Mouse (Mus musculus) limb, embryonic 12.5 days (tissue): ENCODE results near the gene Prmt3. TPM values are rescaled to one million over a fixed set of nuclear protein-coding genes. Genes with fewer than 3 reads are reported as not detected.

Experiments used
- ATAC-seq: fragments of 200-750 bp; cut with Nextera tagmentation; 2 replicates; pipeline ENCODE4 v1.8.0; 2017; ENCODE audit warnings: low read depth, moderate TSS enrichment; ENCODE audit not compliant: insufficient number of reproducible peaks, insufficient read depth, low FRiP score, low TSS enrichment
- H3K27ac ChIP-seq: fragments of 300-500 bp; sonication (generic); 2 replicates; pipeline ENCODE4 v1.5.1; 2016; ENCODE audit warnings: mild to moderate bottlenecking, moderate library complexity
- H3K27me3 ChIP-seq: fragments of 300-500 bp; sonication (generic); 2 replicates; pipeline ENCODE4 v1.6.1; 2016; ENCODE audit warnings: mild to moderate bottlenecking, moderate library complexity
- H3K36me3 ChIP-seq: fragments of 300-500 bp; sonication (generic); 2 replicates; pipeline ENCODE4 v1.6.1; 2016; ENCODE audit warnings: mild to moderate bottlenecking, moderate library complexity
- H3K4me1 ChIP-seq: fragments of 300-500 bp; sonication (generic); replicated peaks from 2 replicates; pipeline ENCODE4 v1.6.1; 2016
- H3K4me2 ChIP-seq: fragments of 300-500 bp; sonication (generic); 2 replicates; pipeline ENCODE4 v1.6.1; 2016; ENCODE audit warnings: mild to moderate bottlenecking, moderate library complexity
- H3K4me3 ChIP-seq: fragments of 300-500 bp; sonication (generic); replicated peaks from 2 replicates; pipeline ENCODE4 v1.5.1; 2016; ENCODE audit warnings: mild to moderate bottlenecking
- H3K9ac ChIP-seq: fragments of 300-500 bp; sonication (generic); replicated peaks from 2 replicates; pipeline ENCODE4 v1.6.1; 2016; ENCODE audit warnings: mild to moderate bottlenecking, moderate library complexity
- H3K9me3 ChIP-seq: fragments of 300-500 bp; sonication (generic); 2 replicates; pipeline ENCODE4 v1.6.1; 2016; ENCODE audit warnings: mild to moderate bottlenecking, moderate library complexity
- WGBS: fragments of 180-500 bp; shearing (Covaris S2); methylation state at CpG from one replicate; pipeline ENCODE4 v1.1.7; 2016; 5-methylcytosine and 5-hydroxymethylcytosine counted together
- polyA plus RNA-seq: library from polyadenylated mRNA; unstranded; fragments of >200 nt; fragmentation: Nextera tagmentation; extraction: Ambion mirVana; gene quantifications from 2 replicates; pipeline ENCODE4 v1.2.1, GENCODE M21; 2016

Prmt3 gene
- polyA plus RNA-seq, 1 experiment from 2014 or later = 55.3 TPM

DNA sequence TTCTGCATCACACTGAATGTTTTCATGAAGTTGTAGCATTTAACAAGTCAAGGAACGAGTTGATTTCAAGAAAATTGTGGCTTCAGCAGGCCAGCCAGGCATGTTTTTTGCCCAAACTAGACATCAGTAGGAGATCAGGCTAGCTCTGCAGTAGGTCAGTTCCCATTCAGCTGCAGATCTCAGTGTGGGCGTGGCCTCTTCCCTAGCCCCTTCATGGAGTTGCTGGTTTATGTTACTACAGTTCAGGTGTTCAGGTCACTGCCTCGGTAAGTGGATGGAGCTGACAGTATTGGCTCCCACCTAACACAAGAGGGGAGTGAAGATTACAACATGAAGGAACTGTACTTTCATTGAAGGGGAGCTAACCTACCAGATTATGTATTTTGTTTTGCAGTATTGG, 80.1 kb downstream of the Prmt3 start:
- no peak for ATAC-seq
- H3K4me3 ChIP-seq = no peak overlapping the region
- no peaks in the 10 kb centered on the region for H3K27me3 ChIP-seq
- H3K4me2 ChIP-seq = no peak overlapping the region
- H3K4me1 ChIP-seq = no peaks in the 10 kb centered on the region
- 84% methylated on average over 3 of the region's 3 CpGs for WGBS
- H3K27ac ChIP-seq = no peak overlapping the region
- no peaks in the 10 kb centered on the region for H3K9me3 ChIP-seq
- H3K9ac ChIP-seq = no peak overlapping the region
- peaks cover 30% of the 10 kb centered on the region for H3K36me3 ChIP-seq

- Histone ChIP-seq H3K9me3 (no peaks in the 10 kb centered on the region), H3K4me3 (no peak overlapping the region), H3K27ac (no peak overlapping the region), H3K4me1 (no peaks in the 10 kb centered on the region), H3K27me3 (no peaks in the 10 kb centered on the region), H3K9ac (no peak overlapping the region), H3K36me3 (peaks cover 30% of the 10 kb centered on the region), H3K4me2 (no peak overlapping the region)
- ATAC-seq = no peak
- 92% methylated on average over 3 of the region's 3 CpGs for WGBS
Measured at GRCm38 (mm10) chr7:49859820-49860219, 81.7 kb downstream of the Prmt3 start.

DNA sequence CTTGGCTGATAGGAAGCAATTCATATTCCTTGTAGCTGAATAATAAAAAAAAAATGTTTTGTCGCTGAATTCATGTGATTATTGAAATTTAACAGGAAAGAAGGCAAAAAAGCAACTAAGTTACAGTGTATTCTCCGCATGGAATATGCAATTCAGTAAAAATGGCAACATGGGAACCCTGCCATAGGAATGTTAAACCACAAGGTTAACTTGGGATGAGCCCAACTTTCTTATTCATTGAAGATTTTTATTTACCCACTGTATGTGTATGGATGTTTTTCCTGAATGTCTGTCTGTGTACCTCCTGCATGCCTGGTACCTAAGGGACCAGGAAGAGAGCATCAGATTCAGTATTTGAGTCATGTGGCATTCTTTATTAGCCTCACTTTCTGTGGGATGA, 83.0 kb downstream of the Prmt3 start:
- no peak overlapping the region for H3K27ac ChIP-seq
- ATAC-seq = no peak
- no peak overlapping the region for H3K4me3 ChIP-seq
- 91% methylated on average over 2 of the region's 2 CpGs for WGBS
- no peak overlapping the region for H3K4me2 ChIP-seq
- peaks cover 27% of the 10 kb centered on the region for H3K36me3 ChIP-seq
- no peaks in the 10 kb centered on the region for H3K9me3 ChIP-seq
- no peaks in the 10 kb centered on the region for H3K4me1 ChIP-seq
- no peaks in the 10 kb centered on the region for H3K27me3 ChIP-seq
- H3K9ac ChIP-seq = no peak overlapping the region

DNA sequence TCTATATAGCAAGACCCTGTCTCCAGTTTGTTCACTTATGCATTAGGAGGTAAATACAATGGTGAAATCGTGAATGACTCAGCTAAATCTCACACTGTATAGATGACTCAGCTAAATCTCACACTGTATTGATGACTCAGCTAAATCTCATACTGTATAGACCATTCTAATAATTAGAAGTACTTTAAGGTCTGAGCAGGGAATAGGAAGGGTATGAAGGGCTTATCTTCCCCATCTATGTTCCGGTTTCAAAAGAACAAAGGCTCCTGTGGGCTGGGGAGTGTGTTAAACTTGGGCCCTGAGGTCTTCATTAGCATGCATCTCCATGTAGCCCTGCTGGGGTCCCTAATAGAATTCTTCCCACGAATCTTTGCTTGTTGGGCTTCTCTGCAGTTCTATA, 85.6 kb downstream of the Prmt3 start:
- Histone ChIP-seq H3K9me3 (no peaks in the 10 kb centered on the region), H3K4me2 (no peak overlapping the region), H3K27ac (no peak overlapping the region), H3K9ac (no peak overlapping the region), H3K36me3 (peaks cover 9% of the 10 kb centered on the region; the same call in 1 of the 2 replicates), H3K27me3 (no peaks in the 10 kb centered on the region), H3K4me1 (no peaks in the 10 kb centered on the region), H3K4me3 (no peak overlapping the region)
- WGBS = 68% methylated on average over 3 of the region's 3 CpGs
- no peak for ATAC-seq

- no peak overlapping the region for H3K27ac ChIP-seq
- H3K4me2 ChIP-seq = no peak overlapping the region
- H3K9ac ChIP-seq = no peak overlapping the region
- H3K4me3 ChIP-seq = no peak overlapping the region
- 79% methylated on average over 5 of the region's 5 CpGs for WGBS
- no peak for ATAC-seq
- no peaks in the 10 kb centered on the region; the same call in 1 of the 2 replicates for H3K27me3 ChIP-seq
- no peaks in the 10 kb centered on the region for H3K36me3 ChIP-seq
- no peaks in the 10 kb centered on the region for H3K9me3 ChIP-seq
- no peaks in the 10 kb centered on the region for H3K4me1 ChIP-seq
Measured at GRCm38 (mm10) chr7:49869656-49870055, 91.5 kb downstream of the Prmt3 start.

- Histone ChIP-seq H3K27me3 (no peaks in the 10 kb centered on the region; the same call in 1 of the 2 replicates), H3K4me3 (no peak overlapping the region), H3K4me2 (no peak overlapping the region), H3K36me3 (no peaks in the 10 kb centered on the region), H3K9me3 (no peaks in the 10 kb centered on the region), H3K27ac (no peak overlapping the region), H3K9ac (no peak overlapping the region), H3K4me1 (no peaks in the 10 kb centered on the region)
- WGBS = 73% methylated on average over 3 of the region's 3 CpGs
- ATAC-seq = no peak
Measured at GRCm38 (mm10) chr7:49870276-49870675, 92.1 kb downstream of the Prmt3 start.

DNA sequence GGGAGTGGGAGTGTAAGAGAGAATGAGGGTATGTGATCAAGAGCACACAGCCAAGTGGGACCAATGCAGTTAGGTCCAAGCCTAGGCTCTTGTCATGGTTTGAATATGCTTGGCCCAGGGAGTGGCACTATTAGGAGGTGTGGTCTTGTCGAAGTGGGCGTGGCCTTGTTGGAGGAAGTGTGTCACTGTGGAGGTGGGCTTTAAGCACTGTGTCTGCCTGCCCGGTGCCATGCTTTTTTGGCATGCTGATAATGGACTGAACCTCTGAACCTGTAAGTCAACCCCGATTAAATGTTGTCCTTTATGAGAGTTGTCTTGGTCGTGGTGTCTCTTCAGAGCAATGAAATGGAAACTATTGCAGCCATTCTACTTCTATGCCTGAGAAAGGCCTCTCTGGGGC, 99.2 kb downstream of the Prmt3 start:
- no peaks in the 10 kb centered on the region for H3K9me3 ChIP-seq
- 83% methylated on average over 5 of the region's 5 CpGs for WGBS
- no peak for ATAC-seq
- no peak overlapping the region for H3K4me3 ChIP-seq
- no peaks in the 10 kb centered on the region; the same call in none of the 2 replicates for H3K27me3 ChIP-seq
- H3K36me3 ChIP-seq = no peaks in the 10 kb centered on the region
- no peak overlapping the region for H3K9ac ChIP-seq
- H3K4me1 ChIP-seq = peaks cover 3% of the 10 kb centered on the region
- no peak overlapping the region for H3K27ac ChIP-seq
- no peak overlapping the region for H3K4me2 ChIP-seq

DNA sequence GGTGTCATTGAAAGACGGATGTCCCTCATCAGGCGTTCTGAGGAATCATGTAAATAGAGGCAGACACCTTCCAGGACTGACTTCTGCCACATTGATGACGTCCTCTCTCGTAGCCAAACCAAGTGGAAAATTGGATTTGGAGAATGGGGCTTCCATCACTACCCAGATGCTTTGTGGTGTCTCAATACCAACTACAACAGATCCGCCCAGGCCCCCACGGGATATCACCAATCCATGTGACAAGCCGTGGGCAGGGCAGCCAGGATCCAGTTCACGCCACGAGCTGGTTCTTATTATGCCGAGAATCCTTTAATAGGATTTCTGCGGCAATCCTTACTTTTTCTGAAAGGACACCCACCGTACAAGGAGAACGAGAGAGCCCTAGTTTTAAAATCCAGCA, 100.9 kb downstream of the Prmt3 start:
- ATAC-seq = no peak

DNA sequence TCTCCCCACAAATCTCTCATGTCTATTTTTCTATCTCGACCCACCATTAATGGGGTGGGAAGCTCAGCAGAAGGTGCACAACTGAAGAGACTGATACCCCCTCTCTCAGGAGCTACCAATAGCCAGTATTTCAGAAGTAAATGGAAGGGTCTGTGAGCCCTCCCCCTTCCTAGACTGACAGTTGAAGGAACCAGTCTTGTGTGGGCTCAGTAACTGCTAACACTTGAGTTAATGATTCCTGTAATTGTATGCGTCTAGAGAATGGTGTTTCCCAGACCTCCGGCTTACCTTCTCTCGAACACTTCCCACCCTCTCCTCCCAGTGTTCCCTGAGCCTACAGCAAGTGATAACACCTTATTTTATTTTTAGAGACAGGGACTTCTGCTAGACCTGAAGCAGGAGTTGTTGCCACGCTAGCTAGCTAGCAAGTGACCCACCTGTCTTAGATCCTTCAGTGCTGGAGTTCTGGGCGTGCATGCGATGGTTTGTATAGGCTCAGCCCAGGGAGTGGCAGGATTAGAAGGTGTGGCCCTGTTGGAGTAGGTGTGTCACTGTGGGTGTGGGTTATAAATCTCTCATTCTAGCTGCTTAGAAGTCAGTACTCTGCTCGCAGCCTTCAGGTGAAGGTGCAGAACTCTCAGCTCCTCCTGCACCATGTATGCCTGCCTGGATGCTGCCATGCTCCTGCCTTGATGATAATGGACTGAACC, 102.0 kb downstream of the Prmt3 start:
- H3K9me3 ChIP-seq = no peaks in the 10 kb centered on the region
- no peak overlapping the region for H3K4me3 ChIP-seq
- ATAC-seq = no peak
- H3K36me3 ChIP-seq = no peaks in the 10 kb centered on the region
- H3K27me3 ChIP-seq = no peaks in the 10 kb centered on the region; the same call in 1 of the 2 replicates
- 72% methylated on average over 8 of the region's 8 CpGs for WGBS
- H3K4me2 ChIP-seq = no peak overlapping the region
- H3K4me1 ChIP-seq = peaks cover 13% of the 10 kb centered on the region
- H3K9ac ChIP-seq = no peak overlapping the region
- no peak overlapping the region for H3K27ac ChIP-seq

More for the DNA sequence above, 100.9 kb downstream of the Prmt3 start:
- H3K4me3 ChIP-seq = no peak overlapping the region
- no peaks in the 10 kb centered on the region for H3K36me3 ChIP-seq
- H3K9ac ChIP-seq = no peak overlapping the region
- H3K4me2 ChIP-seq = no peak overlapping the region
- H3K27me3 ChIP-seq = no peaks in the 10 kb centered on the region; the same call in 1 of the 2 replicates
- peaks cover 13% of the 10 kb centered on the region for H3K4me1 ChIP-seq
- H3K9me3 ChIP-seq = no peaks in the 10 kb centered on the region
- 81% methylated on average over 13 of the region's 13 CpGs for WGBS
- H3K27ac ChIP-seq = no peak overlapping the region

DNA sequence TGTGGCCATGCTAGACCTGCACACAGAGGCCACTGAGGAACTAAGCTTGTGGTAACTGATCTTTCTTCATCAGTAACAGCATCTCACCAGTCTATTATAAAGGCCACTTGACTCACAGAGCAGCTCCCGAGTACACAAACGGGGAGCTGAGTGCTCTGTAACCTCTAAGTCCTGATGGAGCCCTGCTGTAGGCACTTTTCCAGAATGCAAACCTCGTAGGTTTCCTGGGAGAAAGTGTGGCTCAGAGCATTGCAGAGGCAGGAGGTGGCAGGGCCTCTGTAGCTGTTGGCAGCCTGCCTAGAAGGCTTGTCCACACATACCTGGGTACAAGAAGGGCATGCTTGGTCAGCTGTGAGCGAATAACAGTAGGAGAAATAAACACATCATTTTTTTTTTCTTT, 104.1 kb downstream of the Prmt3 start:
- Histone ChIP-seq H3K36me3 (no peaks in the 10 kb centered on the region), H3K4me1 (peaks cover 13% of the 10 kb centered on the region), H3K9ac (no peak overlapping the region), H3K27ac (peak overlapping the region; percentile 62; the same call in 1 of the 2 replicates), H3K9me3 (no peaks in the 10 kb centered on the region), H3K27me3 (no peaks in the 10 kb centered on the region; the same call in 1 of the 2 replicates), H3K4me3 (no peak overlapping the region), H3K4me2 (peak overlapping the region; percentile 26; the same call in 1 of the 2 replicates)
- ATAC-seq = no peak
- 28% methylated on average over 4 of the region's 4 CpGs for whole genome bisulfite sequencing

GRCm38 (mm10) chr7:49882694-49883389, 104.7 kb downstream of the Prmt3 start:
- Histone ChIP-seq H3K27me3 (no peaks in the 10 kb centered on the region; the same call in 1 of the 2 replicates), H3K4me2 (peak overlapping the region; percentile 26), H3K9me3 (no peaks in the 10 kb centered on the region), H3K4me1 (peaks cover 13% of the 10 kb centered on the region), H3K36me3 (no peaks in the 10 kb centered on the region), H3K4me3 (no peak overlapping the region), H3K9ac (no peak overlapping the region), H3K27ac (no peak overlapping the region)
- no peak for ATAC-seq
- 21% methylated on average over 16 of the region's 16 CpGs for WGBS
